Comparison of ENCODE assay signal across 18 mouse cellular contexts in the genomic region with DNA sequence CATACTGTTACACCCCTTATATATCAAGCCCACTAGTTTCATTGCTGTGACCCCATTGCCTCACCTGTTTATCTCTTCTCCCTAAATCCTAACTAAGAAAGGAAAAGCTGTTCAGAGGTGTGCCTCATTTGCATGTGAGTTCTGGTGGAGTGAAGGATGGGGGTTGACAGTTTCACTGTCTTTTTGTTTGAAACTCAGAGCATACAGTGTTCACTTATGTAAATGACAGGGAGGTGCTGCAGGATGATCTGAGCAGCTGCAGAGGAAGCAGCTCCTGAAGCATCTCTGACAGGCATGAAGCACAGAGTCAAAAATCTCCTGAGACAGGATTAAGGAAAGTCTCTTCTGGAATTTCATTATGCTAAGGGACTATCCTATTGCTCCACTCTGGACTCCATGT.
"Had no signal": no experiment of that assay in that cellular context is flagged by ENCODE, and none has a peak within 500 bp of the region (broad histone marks: within the 10 kb centered on the region; RNA-seq: fewer than 3 reads in every experiment).

No protein-coding gene starts in this region.

- H3K27ac ChIP-seq: midbrain, embryonic 10.5 days; midbrain, embryonic 12.5 days; neural tube, embryonic 13.5 days; neural tube, embryonic 15.5 days had no signal

- ATAC-seq: midbrain, embryonic 16.5 days had no signal

- H3K4me1 ChIP-seq: midbrain, embryonic 10.5 days; midbrain, embryonic 12.5 days; neural tube, embryonic 13.5 days; neural tube, embryonic 15.5 days had no signal

- H3K36me3 ChIP-seq: midbrain, embryonic 10.5 days; midbrain, embryonic 12.5 days; neural tube, embryonic 13.5 days; neural tube, embryonic 15.5 days had no signal

- H3K9me3 ChIP-seq: midbrain, embryonic 10.5 days; midbrain, embryonic 12.5 days; neural tube, embryonic 13.5 days; neural tube, embryonic 15.5 days had no signal

- H3K4me2 ChIP-seq: lung, embryonic 14.5 days; midbrain, embryonic 12.5 days; neural tube, embryonic 13.5 days; neural tube, embryonic 15.5 days had no signal

- H3K9ac ChIP-seq: lung, embryonic 14.5 days; midbrain, embryonic 12.5 days; neural tube, embryonic 13.5 days; neural tube, embryonic 15.5 days had no signal

- H3K27me3 ChIP-seq: midbrain, embryonic 12.5 days; neural tube, embryonic 13.5 days; neural tube, embryonic 15.5 days had no signal

- H3K4me3 ChIP-seq: midbrain, embryonic 10.5 days; midbrain, embryonic 12.5 days; myocyte; neural tube, embryonic 13.5 days; neural tube, embryonic 15.5 days had no signal

- DNase-seq: lung, adult 18-20 months; lung, embryonic 14.5 days; lung, postnatal 10 days; lung, postnatal 4 days; midbrain, embryonic 14.5 days; retina, postnatal 1 day; right cerebral cortex, adult 18-20 months; right cerebral cortex, postnatal 25 days; right cerebral cortex, postnatal 4 days; spleen, adult 18-20 months; thymus, postnatal 14 days; thymus, postnatal 36 days had no signal
